Mouse (Mus musculus) cerebellum, adult 2 months (tissue): ENCODE data around the gene Foxp1.

Source experiments
- CTCF ChIP-seq: fragments of 200-500 bp; IDR thresholded peaks from 2 replicates; pipeline ENCODE4 v1.5.1; 2011; ENCODE audit warnings: low read depth, mild to moderate bottlenecking, control low read depth, low read length, moderate library complexity, borderline replicate concordance; ENCODE audit not compliant: insufficient read depth
- POLR2A ChIP-seq: fragments of 200-500 bp; IDR thresholded peaks from 2 replicates; pipeline ENCODE4 v1.6.1; 2011; ENCODE audit warnings: low read length, control low read depth, borderline replicate concordance; ENCODE audit not compliant: insufficient read depth

DNA sequence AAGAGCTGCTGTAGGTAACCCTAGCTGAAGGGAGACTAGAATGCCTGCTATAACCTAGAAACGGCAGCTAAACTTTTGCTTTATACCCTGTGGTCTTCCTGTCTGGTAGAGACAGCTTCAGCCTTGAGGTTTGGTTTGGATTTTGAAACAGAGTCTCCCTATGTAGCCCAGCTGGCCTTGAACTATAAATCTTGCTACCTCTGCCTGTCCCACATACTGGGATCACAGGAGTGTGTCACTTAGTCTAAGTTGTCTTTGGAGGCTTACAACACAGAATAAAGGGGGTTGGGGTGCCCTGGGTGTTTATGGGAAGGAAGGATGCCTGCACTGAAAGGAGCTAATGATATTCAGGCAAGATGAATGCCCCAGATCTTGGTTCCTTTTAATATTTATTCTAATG, 30.3 kb upstream of the Foxp1 start:
- TF ChIP-seq CTCF, result no peak
- TF ChIP-seq POLR2A, result no peak
